Mouse (Mus musculus): ENCODE results near the gene Prdm15. TPM values are rescaled to one million over a fixed set of nuclear protein-coding genes. Genes with fewer than 3 reads are reported as not detected.

Prdm15 gene
- polyA plus RNA-seq, 1 experiment = 9.9 TPM

DNA sequence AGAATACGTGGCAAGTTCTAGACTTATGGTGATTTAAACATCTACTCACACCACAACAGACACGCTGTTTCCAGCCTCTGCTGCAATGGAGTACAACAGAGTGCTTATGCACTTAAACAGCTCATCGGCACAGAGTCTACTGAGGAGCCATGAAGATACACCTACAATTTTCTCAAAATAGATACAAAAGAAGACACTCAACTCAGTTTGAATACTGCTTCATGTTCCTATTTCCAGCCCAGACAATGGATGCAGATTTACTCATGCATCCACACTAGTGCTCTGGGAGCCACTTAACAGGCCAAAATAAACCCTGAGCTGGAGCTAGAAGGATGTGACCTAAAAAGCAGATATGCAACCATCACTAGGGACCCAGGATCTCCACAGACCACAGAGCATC lies 42.8 kb downstream of the Prdm15 start:
- Histone ChIP-seq H3K4me3 (replicated peaks; ENCODE audit: control insufficient read depth, low read depth, low read length) (no peak overlapping the region), H3K27ac (ENCODE audit: control insufficient read depth, insufficient read depth, low read depth, low read length, poor library complexity) (no peak overlapping the region), H3K4me1 (ENCODE audit: control insufficient read depth, insufficient read depth, low read length) (no peaks in the 10 kb centered on the region; the same call in 1 of the 2 replicates)
- WGBS = 87% methylated on average over 3 of the region's 3 CpGs
- TF ChIP-seq POLR2A (IDR thresholded peaks at IDR 0.05; ENCODE audit: borderline replicate concordance, control insufficient read depth, low read depth, low read length) = no peak
- TF ChIP-seq CTCF (IDR thresholded peaks at IDR 0.05; ENCODE audit: control insufficient read depth, insufficient read depth, low read length) = no peak

DNA sequence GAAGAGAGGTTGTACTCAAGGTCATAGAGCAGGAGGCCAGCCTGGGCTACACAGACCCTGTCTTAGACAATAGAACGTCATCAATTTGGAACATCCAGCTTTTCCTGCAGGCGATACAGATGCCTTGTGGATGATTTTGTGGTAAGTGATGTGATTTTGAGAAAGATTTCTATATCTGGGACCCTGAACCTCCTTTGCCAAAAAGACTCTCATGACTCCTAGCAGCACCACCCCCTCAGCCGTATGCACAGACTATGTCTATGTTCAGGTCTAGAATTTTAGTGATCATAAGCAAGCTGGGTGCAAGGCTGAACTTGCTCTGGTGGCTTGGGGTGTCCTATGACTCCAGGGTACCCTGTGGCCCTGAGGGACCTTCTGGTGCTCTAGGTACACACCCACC lies 46.0 kb downstream of the Prdm15 start:
- Histone ChIP-seq H3K4me3 (replicated peaks; ENCODE audit: control insufficient read depth, low read depth, low read length) (no peak overlapping the region), H3K4me1 (ENCODE audit: control insufficient read depth, insufficient read depth, low read length) (no peaks in the 10 kb centered on the region), H3K27ac (ENCODE audit: control insufficient read depth, insufficient read depth, low read depth, low read length, poor library complexity) (no peak overlapping the region)
- WGBS = 87% methylated on average over 3 of the region's 3 CpGs
- TF ChIP-seq POLR2A (IDR thresholded peaks at IDR 0.05; ENCODE audit: borderline replicate concordance, control insufficient read depth, low read depth, low read length) = no peak
- no peak for TF ChIP-seq CTCF (IDR thresholded peaks at IDR 0.05; ENCODE audit: control insufficient read depth, insufficient read depth, low read length)

DNA sequence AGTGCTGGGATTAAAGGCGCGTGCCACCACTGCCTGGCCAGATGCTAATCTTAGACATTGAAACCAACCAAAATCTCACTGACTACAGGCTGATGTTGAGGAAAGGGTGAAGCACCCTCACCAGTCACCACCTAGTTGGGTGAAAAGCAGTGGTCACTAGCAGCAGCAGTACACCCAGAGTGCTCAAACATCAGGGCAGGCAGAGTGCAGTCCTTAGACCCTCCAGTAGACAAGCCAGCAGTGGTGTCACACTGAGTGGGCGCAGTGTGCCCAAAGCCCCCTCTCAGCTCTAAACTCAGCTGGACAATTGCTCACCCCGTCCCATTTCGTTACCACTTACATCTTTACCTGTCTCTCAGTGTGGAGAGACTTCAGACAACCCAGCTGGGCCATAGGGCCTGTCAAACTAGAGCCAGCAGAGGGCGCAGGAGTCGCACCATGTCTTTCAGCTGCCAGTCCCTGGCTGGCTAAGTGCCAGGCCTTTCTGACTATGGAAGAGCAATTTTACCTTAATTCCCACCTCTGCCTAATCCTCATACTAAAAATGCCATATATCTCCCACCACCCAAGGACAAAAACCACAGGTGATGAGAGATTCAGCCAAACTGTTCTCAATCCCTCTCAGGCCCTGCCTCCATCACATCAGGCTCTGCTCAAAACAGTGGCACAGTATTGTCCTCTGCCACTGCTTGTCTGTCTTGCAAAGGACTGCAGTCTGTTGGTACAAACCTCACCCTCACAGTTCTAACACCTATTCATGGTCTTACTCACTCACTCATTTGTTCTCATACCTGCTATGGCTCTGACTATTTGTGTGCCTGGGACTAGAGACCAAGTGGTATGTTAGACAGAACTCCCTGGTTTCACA lies 46.7 kb downstream of the Prdm15 start:
- H3K4me3 ChIP-seq (replicated peaks; ENCODE audit: control insufficient read depth, low read depth, low read length) = no peak overlapping the region
- no peaks in the 10 kb centered on the region for H3K4me1 ChIP-seq (ENCODE audit: control insufficient read depth, insufficient read depth, low read length)
- no peak overlapping the region for H3K27ac ChIP-seq (ENCODE audit: control insufficient read depth, insufficient read depth, low read depth, low read length, poor library complexity)
- TF ChIP-seq POLR2A (IDR thresholded peaks at IDR 0.05; ENCODE audit: borderline replicate concordance, control insufficient read depth, low read depth, low read length) (no peak), CTCF (IDR thresholded peaks at IDR 0.05; ENCODE audit: control insufficient read depth, insufficient read depth, low read length) (peak; percentile 69)
- WGBS = 67% methylated on average over 7 of the region's 7 CpGs

GRCm38 (mm10) chr16:97797950-97798869 lies 53.4 kb downstream of the Prdm15 start:
- no peaks in the 10 kb centered on the region for H3K4me1 ChIP-seq (ENCODE audit: control insufficient read depth, insufficient read depth, low read length)
- no peak overlapping the region for H3K4me3 ChIP-seq (replicated peaks; ENCODE audit: control insufficient read depth, low read depth, low read length)
- no peak overlapping the region for H3K27ac ChIP-seq (ENCODE audit: control insufficient read depth, insufficient read depth, low read depth, low read length, poor library complexity)
- no peak for TF ChIP-seq POLR2A (IDR thresholded peaks at IDR 0.05; ENCODE audit: borderline replicate concordance, control insufficient read depth, low read depth, low read length)
- TF ChIP-seq CTCF (IDR thresholded peaks at IDR 0.05; ENCODE audit: control insufficient read depth, insufficient read depth, low read length) = no peak
- 62% methylated on average over 7 of the region's 7 CpGs for WGBS

GRCm38 (mm10) chr16:97797212-97797611 lies 54.4 kb downstream of the Prdm15 start:
- H3K4me3 ChIP-seq (replicated peaks; ENCODE audit: control insufficient read depth, low read depth, low read length) = no peak overlapping the region
- H3K4me1 ChIP-seq (ENCODE audit: control insufficient read depth, insufficient read depth, low read length) = no peaks in the 10 kb centered on the region
- no peak overlapping the region for H3K27ac ChIP-seq (ENCODE audit: control insufficient read depth, insufficient read depth, low read depth, low read length, poor library complexity)
- no peak for TF ChIP-seq POLR2A (IDR thresholded peaks at IDR 0.05; ENCODE audit: borderline replicate concordance, control insufficient read depth, low read depth, low read length)
- TF ChIP-seq CTCF (IDR thresholded peaks at IDR 0.05; ENCODE audit: control insufficient read depth, insufficient read depth, low read length) = no peak
- 73% methylated on average over 3 of the region's 3 CpGs for WGBS

- WGBS = 76% methylated on average over 6 of the region's 6 CpGs
- no peak for TF ChIP-seq CTCF (IDR thresholded peaks at IDR 0.05; ENCODE audit: control insufficient read depth, insufficient read depth, low read length)
- TF ChIP-seq POLR2A (IDR thresholded peaks at IDR 0.05; ENCODE audit: borderline replicate concordance, control insufficient read depth, low read depth, low read length) = no peak
- H3K4me3 ChIP-seq (replicated peaks; ENCODE audit: control insufficient read depth, low read depth, low read length) = no peak overlapping the region
- H3K27ac ChIP-seq (ENCODE audit: control insufficient read depth, insufficient read depth, low read depth, low read length, poor library complexity) = no peak overlapping the region
- no peaks in the 10 kb centered on the region for H3K4me1 ChIP-seq (ENCODE audit: control insufficient read depth, insufficient read depth, low read length)
Observed at GRCm38 (mm10) chr16:97794256-97794655, 57.4 kb downstream of the Prdm15 start.

DNA sequence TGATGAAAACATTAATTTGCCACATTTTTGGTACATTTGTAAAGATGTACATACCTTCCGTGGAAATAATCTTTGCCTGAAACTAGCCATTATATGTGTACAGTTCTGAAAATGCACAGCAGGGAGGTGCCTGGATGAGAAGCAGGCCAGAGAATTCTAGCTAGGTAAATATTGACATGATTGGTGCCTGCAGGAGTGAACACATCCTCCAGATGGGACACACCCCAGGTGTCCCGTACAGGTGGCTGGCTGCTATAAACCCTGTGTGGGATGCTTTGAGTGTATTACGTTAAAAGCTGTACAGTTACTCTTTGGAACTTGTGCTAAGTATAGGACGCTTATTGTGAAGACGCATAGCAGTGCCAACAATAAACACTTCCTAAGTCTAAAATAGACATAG lies 68.6 kb downstream of the Prdm15 start:
- H3K4me1 ChIP-seq (ENCODE audit: control insufficient read depth, insufficient read depth, low read length) = no peaks in the 10 kb centered on the region
- no peak overlapping the region for H3K27ac ChIP-seq (ENCODE audit: control insufficient read depth, insufficient read depth, low read depth, low read length, poor library complexity)
- H3K4me3 ChIP-seq (replicated peaks; ENCODE audit: control insufficient read depth, low read depth, low read length) = no peak overlapping the region
- 90% methylated on average over 5 of the region's 5 CpGs for WGBS
- TF ChIP-seq POLR2A (IDR thresholded peaks at IDR 0.05; ENCODE audit: borderline replicate concordance, control insufficient read depth, low read depth, low read length) = no peak

DNA sequence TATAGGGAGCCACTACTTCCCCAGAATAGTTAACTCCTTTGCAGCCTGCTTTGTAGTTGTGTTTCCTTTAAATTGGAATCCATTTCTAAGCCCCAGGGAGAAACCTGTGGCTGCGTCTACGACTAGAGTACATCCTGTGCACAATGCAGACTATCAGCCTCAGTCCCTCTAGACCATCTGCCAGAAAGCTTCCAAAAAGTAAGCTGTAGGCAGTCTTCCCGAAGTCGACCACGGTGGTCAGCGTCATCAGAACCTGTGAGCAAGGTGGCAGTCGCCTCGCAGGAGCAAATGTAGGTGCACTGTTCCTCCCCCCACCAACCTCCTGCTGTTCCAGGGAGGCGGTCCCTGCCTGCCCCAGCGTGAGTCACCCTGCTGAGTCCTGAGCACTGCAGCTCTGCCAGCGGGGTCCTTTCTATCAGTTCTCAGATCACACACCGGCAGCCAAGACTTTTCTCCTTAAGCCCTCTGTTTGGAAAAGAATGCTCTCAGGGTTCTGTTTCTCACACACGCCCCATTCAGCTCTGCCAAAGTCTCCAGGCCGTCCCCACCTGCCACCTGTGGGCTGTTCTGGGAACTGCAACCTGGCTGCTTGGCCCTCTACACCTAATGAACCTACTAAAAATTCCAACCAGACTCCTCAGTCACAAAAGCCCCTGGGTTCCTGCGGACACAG lies 73.2 kb downstream of the Prdm15 start:
- Histone ChIP-seq H3K27ac (ENCODE audit: control insufficient read depth, insufficient read depth, low read depth, low read length, poor library complexity) (no peak overlapping the region), H3K4me3 (replicated peaks; ENCODE audit: control insufficient read depth, low read depth, low read length) (no peak overlapping the region), H3K4me1 (ENCODE audit: control insufficient read depth, insufficient read depth, low read length) (no peaks in the 10 kb centered on the region)
- TF ChIP-seq POLR2A (IDR thresholded peaks at IDR 0.05; ENCODE audit: borderline replicate concordance, control insufficient read depth, low read depth, low read length) (no peak), CTCF (IDR thresholded peaks at IDR 0.05; ENCODE audit: control insufficient read depth, insufficient read depth, low read length) (peak; percentile 61)
- 44% methylated on average over 15 of the region's 15 CpGs for WGBS
